Mouse (Mus musculus): ENCODE results near the gene Prss43.

DNA sequence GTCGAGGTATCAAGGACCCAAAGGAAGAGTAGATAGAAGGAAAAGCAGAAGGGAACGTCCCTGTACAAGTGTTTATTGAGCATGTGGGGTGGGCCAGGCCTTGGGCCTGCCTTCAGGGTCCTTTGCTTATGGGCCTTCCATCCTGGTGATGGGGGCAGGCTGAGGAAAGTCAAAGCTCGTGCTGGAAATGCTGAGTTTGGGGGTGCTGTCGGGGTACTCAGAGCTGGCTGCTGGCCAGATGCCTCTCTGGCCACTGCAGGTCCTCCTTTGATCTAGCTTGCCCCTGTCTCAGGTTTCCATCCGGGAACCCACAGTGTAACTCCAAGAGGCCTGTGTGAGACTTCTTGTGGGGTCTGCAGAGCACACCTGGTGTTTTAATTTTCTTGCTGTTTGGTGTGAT lies 32.0 kb downstream of the Prss43 start:
- no peak for TF ChIP-seq CTCF (IDR thresholded peaks at IDR 0.05; ENCODE audit: control insufficient read depth, insufficient read depth, insufficient read length)
- no peak for TF ChIP-seq MAX (IDR thresholded peaks at IDR 0.05)
- TF ChIP-seq MYOG (IDR thresholded peaks at IDR 0.05; ENCODE audit: control insufficient read depth, extremely low read depth, insufficient read length): no peak
- TF ChIP-seq CEBPB (IDR thresholded peaks at IDR 0.05; ENCODE audit: low read depth): no peak
- no peak for TF ChIP-seq USF1 (IDR thresholded peaks at IDR 0.05; ENCODE audit: low read depth)
- no peak for TF ChIP-seq MYOD1 (IDR thresholded peaks at IDR 0.05; ENCODE audit: control insufficient read depth, insufficient read length, low read depth)

Data from C2C12 (cell line).